In genomic region chr14:123120361-123120760, GRCm38 (mm10) we compare ENCODE assay signal across 12 mouse cellular contexts.
"Had no signal": no experiment of that assay in that cellular context is flagged by ENCODE, and none has a peak within 500 bp of the region (broad histone marks: within the 10 kb centered on the region; RNA-seq: fewer than 3 reads in every experiment).

No protein-coding gene starts in this region.

- ATAC-seq: midbrain, embryonic 13.5 days had no signal

- DNase-seq: kidney, postnatal 25 days; layer of hippocampus, postnatal 36 days; lung, adult 18-20 months; right cerebral cortex, postnatal 4 days; spleen, adult 18-20 months; thymus, adult 18-20 months; thymus, postnatal 14 days had no signal

- H3K27me3 ChIP-seq: kidney, embryonic 15.5 days; limb, embryonic 13.5 days; midbrain, embryonic 13.5 days; neural tube, embryonic 12.5 days had no signal

- H3K4me2 ChIP-seq: kidney, embryonic 15.5 days; limb, embryonic 13.5 days; midbrain, embryonic 13.5 days; neural tube, embryonic 12.5 days had no signal

- H3K9ac ChIP-seq: kidney, embryonic 15.5 days; limb, embryonic 13.5 days; liver, embryonic 14.5 days; midbrain, embryonic 13.5 days; neural tube, embryonic 12.5 days had no signal

- H3K27ac ChIP-seq: kidney, embryonic 15.5 days; limb, embryonic 13.5 days; liver, embryonic 14.5 days; midbrain, embryonic 13.5 days; neural tube, embryonic 12.5 days had no signal

- H3K4me3 ChIP-seq: kidney, embryonic 15.5 days; limb, embryonic 13.5 days; midbrain, embryonic 13.5 days; neural tube, embryonic 12.5 days had no signal

- H3K9me3 ChIP-seq: kidney, embryonic 15.5 days; midbrain, embryonic 13.5 days had no signal

- H3K4me1 ChIP-seq: kidney, embryonic 15.5 days; limb, embryonic 13.5 days; midbrain, embryonic 13.5 days; neural tube, embryonic 12.5 days had no signal

- H3K36me3 ChIP-seq: kidney, embryonic 15.5 days; limb, embryonic 13.5 days; midbrain, embryonic 13.5 days; neural tube, embryonic 12.5 days had no signal
